Mouse (Mus musculus) cerebellum, adult 2 months (tissue): ENCODE data around the gene Gm20481. TPM values are rescaled to one million over a fixed set of nuclear protein-coding genes. Genes with fewer than 3 reads are reported as not detected.
A peak's percentile ranks its signal among the peaks of the same experiment; 100 is the strongest.

ENCODE experiments used
- DNase-seq, 2 experiments: peaks; one replicate each; pipeline ENCODE4 v3.0.0; 2021
- H3K27ac ChIP-seq: fragments of 200-500 bp; 2 replicates; pipeline ENCODE4 v1.5.1; 2012; ENCODE audit warnings: low read length, control low read depth, inconsistent platforms; ENCODE audit not compliant: insufficient read depth
- H3K27me3 ChIP-seq: fragments of 200-500 bp; 2 replicates; pipeline ENCODE4 v1.6.1; 2012; ENCODE audit warnings: inconsistent platforms, mild to moderate bottlenecking, low read length, moderate library complexity; ENCODE audit not compliant: control insufficient read depth, insufficient read depth
- H3K4me1 ChIP-seq: fragments of 200-500 bp; 2 replicates; pipeline ENCODE4 v1.6.1; 2011; ENCODE audit warnings: low read length; ENCODE audit not compliant: control insufficient read depth, insufficient read depth
- H3K4me3 ChIP-seq: fragments of 200-500 bp; replicated peaks from 2 replicates; pipeline ENCODE3; 2011; ENCODE audit warnings: mild to moderate bottlenecking, low read depth, low read length, control low read depth; ENCODE audit not compliant: insufficient read depth
- CTCF ChIP-seq: fragments of 200-500 bp; IDR thresholded peaks from 2 replicates; pipeline ENCODE4 v1.5.1; 2011; ENCODE audit warnings: low read depth, mild to moderate bottlenecking, control low read depth, low read length, moderate library complexity, borderline replicate concordance; ENCODE audit not compliant: insufficient read depth
- POLR2A ChIP-seq: fragments of 200-500 bp; IDR thresholded peaks from 2 replicates; pipeline ENCODE4 v1.6.1; 2011; ENCODE audit warnings: low read length, control low read depth, borderline replicate concordance; ENCODE audit not compliant: insufficient read depth
- WGBS: fragments of 180-500 bp; shearing (Covaris S2); methylation state at CpG from one replicate; pipeline ENCODE4 v1.1.7; 2018; 5-methylcytosine and 5-hydroxymethylcytosine counted together
- polyA plus RNA-seq: library from polyadenylated mRNA; depleted of rRNA; stranded (reverse); fragments of >200 nt; gene quantifications from 2 replicates; pipeline ENCODE4 v1.2.3, GENCODE M21; 2012; rRNA removed

The Gm20481 gene
- polyA plus RNA-seq, 1 experiment = not detected

- Histone ChIP-seq H3K4me1 (peaks cover 39% of the 10 kb centered on the region), H3K4me3 (no peak overlapping the region), H3K27me3 (no peaks in the 10 kb centered on the region), H3K27ac (no peak overlapping the region)
- no peak for DNase-seq
- TF ChIP-seq POLR2A (no peak), CTCF (no peak)
- 58% methylated on average over 11 of the region's 11 CpGs for WGBS
These were observed 50.2 kb downstream of the Gm20481 start for GRCm38 (mm10) chr17:35019894-35020293.

- Histone ChIP-seq H3K27me3 (no peaks in the 10 kb centered on the region), H3K27ac (no peak overlapping the region), H3K4me3 (no peak overlapping the region), H3K4me1 (peaks cover 34% of the 10 kb centered on the region)
- WGBS = 89% methylated on average over 8 of the region's 8 CpGs
- DNase-seq = no peak
- TF ChIP-seq POLR2A (no peak), CTCF (no peak)
These were observed 50.8 kb downstream of the Gm20481 start for GRCm38 (mm10) chr17:35020551-35020950.

DNA sequence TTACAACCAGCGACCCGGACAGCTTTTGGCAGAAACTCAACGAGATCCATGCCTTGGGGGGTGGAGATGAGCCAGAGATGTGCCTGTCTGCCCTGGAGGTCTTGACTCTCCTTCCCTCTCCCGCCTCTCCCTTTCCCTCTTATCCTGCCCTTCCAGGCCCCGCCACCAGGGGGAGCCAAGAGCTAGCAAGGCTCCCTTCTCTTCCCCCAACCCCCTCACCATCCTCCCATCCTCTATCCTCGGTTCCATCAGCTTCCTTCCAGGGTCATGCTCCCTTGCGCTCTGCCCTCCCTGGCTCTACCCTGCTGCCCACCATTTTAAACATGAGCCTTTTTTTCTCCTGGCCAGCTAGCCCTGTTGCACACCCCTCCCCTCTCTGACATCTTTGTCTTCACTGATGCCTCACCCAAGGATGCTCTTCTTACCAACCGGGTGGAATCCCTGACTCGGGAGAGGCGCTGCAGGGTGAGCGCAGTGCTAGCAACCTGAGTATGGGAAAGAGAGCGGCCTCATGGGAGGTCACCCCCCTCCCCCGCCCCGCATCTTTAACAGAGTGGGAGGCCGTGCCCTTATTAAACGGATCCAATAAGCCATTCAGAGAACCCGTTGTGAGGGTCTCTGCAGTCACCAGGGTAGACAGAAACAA is 51.6 kb downstream of the Gm20481 start:
- H3K27me3 ChIP-seq = no peaks in the 10 kb centered on the region
- H3K4me3 ChIP-seq = peak overlapping the region; percentile 19
- peaks cover 27% of the 10 kb centered on the region for H3K4me1 ChIP-seq
- peak; percentile 95 for TF ChIP-seq CTCF
- no peak for TF ChIP-seq POLR2A
- DNase-seq = peak; percentile 83 to 91
- H3K27ac ChIP-seq = no peak overlapping the region
- WGBS = 22% methylated on average over 17 of the region's 17 CpGs

Other genes with a start within 250 kb of the Gm20481 start
- 8.5 and 10.2 TPM in 2 replicates for gene C4b, start 226.0 kb upstream of the Gm20481 start, polyA plus RNA-seq
- not detected in 2 replicates for gene Cyp21a1, start 165.4 kb upstream of the Gm20481 start, polyA plus RNA-seq
- 52.9 TPM in 2 replicates for gene Stk19, start 133.0 kb upstream of the Gm20481 start, polyA plus RNA-seq
- gene Dxo, start 132.9 kb upstream of the Gm20481 start, polyA plus RNA-seq = 59.6 and 62.5 TPM in 2 replicates
- 77.4 and 87.2 TPM in 2 replicates for gene Skiv2l, start 119.7 kb upstream of the Gm20481 start, polyA plus RNA-seq
- 47.2 and 47.9 TPM in 2 replicates for gene Nelfe, start 119.5 kb upstream of the Gm20481 start, polyA plus RNA-seq
- gene Cfb, start 107.4 kb upstream of the Gm20481 start, polyA plus RNA-seq = 0.14 and 0.20 TPM in 2 replicates
- gene Zbtb12, start 90.4 kb upstream of the Gm20481 start, polyA plus RNA-seq = 8.2 and 8.3 TPM in 2 replicates
- gene Gm20547, start 87.9 kb upstream of the Gm20481 start, polyA plus RNA-seq = 0.08 and 0.10 TPM in 2 replicates
- gene C2, start 71.6 kb upstream of the Gm20481 start, polyA plus RNA-seq = 2.3 and 2.9 TPM in 2 replicates
- 174 and 182 TPM in 2 replicates for gene Ehmt2, start 71.4 kb upstream of the Gm20481 start, polyA plus RNA-seq
- gene Slc44a4, start 55.4 kb upstream of the Gm20481 start, polyA plus RNA-seq = 0.05 TPM in 1 of 2 replicates, not detected in the other
- gene Neu1, start 38.7 kb upstream of the Gm20481 start, polyA plus RNA-seq = 58.7 and 60.9 TPM in 2 replicates
- gene Hspa1b, start 10.7 kb upstream of the Gm20481 start, polyA plus RNA-seq = 4.6 and 9.2 TPM in 2 replicates
- gene Hspa1a, start 2.2 kb downstream of the Gm20481 start, polyA plus RNA-seq = 10.5 and 14.9 TPM in 2 replicates
- 0.49 and 0.89 TPM in 2 replicates for gene Hspa1l, start 2.8 kb downstream of the Gm20481 start, polyA plus RNA-seq
- gene Lsm2, start 11.9 kb downstream of the Gm20481 start, polyA plus RNA-seq = 56.2 and 63.7 TPM in 2 replicates
- 65.3 and 77.0 TPM in 2 replicates for gene Vars, start 31.1 kb downstream of the Gm20481 start, polyA plus RNA-seq
- 25.5 and 30.1 TPM in 2 replicates for gene Vwa7, start 46.7 kb downstream of the Gm20481 start, polyA plus RNA-seq
- 2.0 and 2.3 TPM in 2 replicates for gene Sapcd1, start 58.1 kb downstream of the Gm20481 start, polyA plus RNA-seq
- 4.3 and 5.5 TPM in 2 replicates for gene Msh5, start 76.8 kb downstream of the Gm20481 start, polyA plus RNA-seq
- gene Clic1, start 80.1 kb downstream of the Gm20481 start, polyA plus RNA-seq = 41.2 and 42.9 TPM in 2 replicates
- gene Ddah2, start 89.1 kb downstream of the Gm20481 start, polyA plus RNA-seq = 59.5 and 63.3 TPM in 2 replicates
- gene Ly6g6c, start 95.5 kb downstream of the Gm20481 start, polyA plus RNA-seq = 0.11 and 0.15 TPM in 2 replicates
- 0.25 and 0.43 TPM in 2 replicates for gene Mpig6b, start 96.3 kb downstream of the Gm20481 start, polyA plus RNA-seq
- gene Ly6g6e, start 107.0 kb downstream of the Gm20481 start, polyA plus RNA-seq = 5.3 and 6.3 TPM in 2 replicates
- gene Ly6g6d, start 108.2 kb downstream of the Gm20481 start, polyA plus RNA-seq = 8.5 and 10.4 TPM in 2 replicates
- gene Ly6g6f, start 115.7 kb downstream of the Gm20481 start, polyA plus RNA-seq = 0.86 and 1.1 TPM in 2 replicates
- 337 and 394 TPM in 2 replicates for gene Abhd16a, start 119.4 kb downstream of the Gm20481 start, polyA plus RNA-seq
- 0.28 TPM in 1 of 2 replicates, not detected in the other for gene Ly6g5c, start 138.4 kb downstream of the Gm20481 start, polyA plus RNA-seq
- gene Ly6g5b, start 145.5 kb downstream of the Gm20481 start, polyA plus RNA-seq = 2.2 and 3.4 TPM in 2 replicates
- 32.7 TPM in 2 replicates for gene Gpank1, start 151.5 kb downstream of the Gm20481 start, polyA plus RNA-seq
- gene Csnk2b, start 152.1 kb downstream of the Gm20481 start, polyA plus RNA-seq = 231 TPM in 2 replicates
- gene D17H6S53E, start 156.5 kb downstream of the Gm20481 start, polyA plus RNA-seq = 12.3 and 14.6 TPM in 2 replicates
- gene Apom, start 162.1 kb downstream of the Gm20481 start, polyA plus RNA-seq = 0.21 and 0.28 TPM in 2 replicates
- 211 and 226 TPM in 2 replicates for gene Bag6, start 165.3 kb downstream of the Gm20481 start, polyA plus RNA-seq
- 277 and 289 TPM in 2 replicates for gene Prrc2a, start 195.0 kb downstream of the Gm20481 start, polyA plus RNA-seq
- gene Aif1, start 206.2 kb downstream of the Gm20481 start, polyA plus RNA-seq = 2.1 and 4.1 TPM in 2 replicates
- gene Lst1, start 218.5 kb downstream of the Gm20481 start, polyA plus RNA-seq = 2.8 and 3.2 TPM in 2 replicates
- 0.34 and 0.38 TPM in 2 replicates for gene Ltb, start 224.5 kb downstream of the Gm20481 start, polyA plus RNA-seq
- gene Tnf, start 232.1 kb downstream of the Gm20481 start, polyA plus RNA-seq = not detected in 2 replicates
- gene Lta, start 235.4 kb downstream of the Gm20481 start, polyA plus RNA-seq = 0.11 and 0.13 TPM in 2 replicates